Mouse (Mus musculus) cortical plate, adult 2 months (tissue): ENCODE data around the gene Fbxw4.

Experiments used
- CTCF ChIP-seq: fragments of 200-500 bp; IDR thresholded peaks from 2 replicates; pipeline ENCODE4 v1.5.1; 2011; ENCODE audit warnings: mild to moderate bottlenecking, control low read depth, low read length; ENCODE audit not compliant: insufficient read depth; ENCODE audit errors: extremely low read depth
- POLR2A ChIP-seq: fragments of 200-500 bp; IDR thresholded peaks from 2 replicates; pipeline ENCODE4 v1.6.1; 2011; ENCODE audit warnings: mild to moderate bottlenecking, low read length, control low read depth; ENCODE audit not compliant: insufficient read depth; ENCODE audit errors: extremely low read depth

- TF ChIP-seq CTCF: no peak
- no peak for TF ChIP-seq POLR2A
These were observed 68.4 kb downstream of the Fbxw4 start for GRCm38 (mm10) chr19:45591704-45592103.
